Mouse (Mus musculus) lung, adult 2 months (tissue): ENCODE measurements at regions not wholly inside any gene's neighbourhood (a gene's known extent, or its start where the extent isn't known, plus 50 kb on each side); places are given as distances from the start of the nearest gene placed in this dataset.

Experiments
- CTCF ChIP-seq: fragments of 200-500 bp; IDR thresholded peaks from 2 replicates; pipeline ENCODE4 v1.5.1; 2011; ENCODE audit warnings: mild to moderate bottlenecking, low read length, control low read depth; ENCODE audit not compliant: insufficient read depth
- POLR2A ChIP-seq: fragments of 200-500 bp; IDR thresholded peaks from 2 replicates; pipeline ENCODE4 v1.6.1; 2011; ENCODE audit warnings: low read depth, mild to moderate bottlenecking, control low read depth, low read length, borderline replicate concordance; ENCODE audit errors: extremely low read depth

DNA sequence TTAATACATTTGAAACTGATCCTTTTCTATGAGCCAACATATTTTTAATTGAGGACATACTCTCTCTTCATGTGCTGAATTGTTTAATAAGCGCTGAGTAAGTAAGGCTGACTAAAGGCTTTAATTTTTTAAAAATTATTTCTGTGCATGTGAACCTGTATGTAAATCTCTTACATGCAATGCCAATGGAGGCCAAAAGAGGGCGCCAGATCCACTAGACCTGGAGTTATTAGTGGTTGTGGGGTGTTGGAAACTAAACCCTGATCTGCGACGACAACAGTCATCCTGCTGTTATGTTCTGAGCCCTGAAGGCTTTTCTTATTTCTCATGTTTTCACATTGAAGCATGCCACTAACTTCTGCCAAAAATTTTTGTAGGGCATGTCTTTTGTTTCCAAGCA, 64.8 kb upstream of the Rapgef5 start:
- TF ChIP-seq CTCF (peak; percentile 16; the same call in 1 of the 2 replicates), POLR2A (no peak)
